Mouse (Mus musculus) G1E (cell line): ENCODE results near the gene Speer4f2.

Source experiments
- CTCF ChIP-seq: IDR thresholded peaks from 2 replicates; pipeline ENCODE4 v1.5.1; 2012; ENCODE audit warnings: low read depth, low read length, inconsistent platforms, mixed read lengths
- TAL1 ChIP-seq: conservative IDR thresholded peaks from 2 replicates; pipeline ENCODE4 v1.6.1; 2012; ENCODE audit warnings: low read depth, low read length, inconsistent platforms, mixed read lengths

DNA sequence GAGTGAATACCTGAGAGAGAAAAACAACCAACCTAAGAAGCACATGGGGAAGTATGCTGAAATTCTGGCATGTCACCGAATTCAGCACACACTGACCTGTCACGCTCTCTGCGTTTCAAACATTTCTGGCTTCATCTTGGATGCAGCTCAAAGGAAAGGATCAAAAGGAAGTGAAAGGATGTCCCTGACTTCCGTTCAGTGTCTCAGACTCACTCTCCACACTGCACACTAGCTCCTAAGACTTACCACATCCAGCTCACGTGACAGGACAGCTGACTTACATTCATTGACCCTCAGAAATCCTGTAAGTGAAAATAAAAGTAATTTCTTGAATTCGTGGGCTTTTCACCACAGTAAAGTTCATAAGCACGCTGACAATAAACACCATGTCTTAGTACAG lies 16.9 kb downstream of the Speer4f2 start:
- TF ChIP-seq CTCF (no peak), TAL1 (no peak)
